ENCODE assay signal across 14 mouse cellular contexts in genomic region chr9:103941176-103941900, GRCm38 (mm10).
A peak's percentile ranks its signal among the peaks of the same experiment; 100 is the strongest.
DNase-seq lines count a peak whose midpoint lies in the region; ATAC-seq and TF ChIP-seq lines count a peak whose summit lies in the region.
"Had no signal": no experiment of that assay in that cellular context is flagged by ENCODE, and none has a peak within 500 bp of the region (broad histone marks: within the 10 kb centered on the region; RNA-seq: fewer than 3 reads in every experiment).

No protein-coding gene starts in this region.

- no peak for ATAC-seq in activated CD4-positive, CD25-positive, alpha-beta regulatory T cell, adult 4 months
- ATAC-seq: forebrain, embryonic 16.5 days; inflammation-experienced regulatory T-cells, adult 6 months; intestine, postnatal 0 days had no signal

- no peak for TF ChIP-seq CTCF in brain, embryonic 14.5 days (IDR thresholded peaks at IDR 0.05; ENCODE audit: borderline replicate concordance, extremely low read depth, insufficient read depth, insufficient read length)

- DNase-seq in 3T3-L1 (ENCODE audit: low read depth, low spot score) (peak; percentile 12), 416B (ENCODE audit: low read depth) (peak; percentile 84), MN1 (ENCODE audit: low spot score) (peak; percentile 43)
- DNase-seq in brain, embryonic 14.5 days (ENCODE audit: low read depth): peak; percentile 27
- DNase-seq in cerebellum, adult 9-11 months: no peak
- no peak for DNase-seq in kidney, adult 9 months
- DNase-seq: adrenal gland, postnatal 10 days; cerebellum, adult 8-10 months; gastrocnemius, postnatal 14 days; kidney, adult 8-10 months had no signal

- TF ChIP-seq POLR2A in brain, embryonic 14.5 days (IDR thresholded peaks at IDR 0.05; ENCODE audit: borderline replicate concordance, extremely low read depth, insufficient read depth, insufficient read length, poor library complexity, severe bottlenecking): no peak

Comparison
In these comparisons a context has a peak if more than half of its experiments do, and no peak if none do; other contexts are left out.
1. DNase-seq: peak in 3T3-L1 (single experiment), 416B (single experiment), MN1 (single experiment) and brain, embryonic 14.5 days (single experiment); none in cerebellum, adult 9-11 months (single experiment) and kidney, adult 9 months (single experiment).